Mouse (Mus musculus): ENCODE measurements around the gene Pheta1.
A peak's percentile ranks its signal among the peaks of the same experiment; 100 is the strongest.

The Pheta1 gene

DNA sequence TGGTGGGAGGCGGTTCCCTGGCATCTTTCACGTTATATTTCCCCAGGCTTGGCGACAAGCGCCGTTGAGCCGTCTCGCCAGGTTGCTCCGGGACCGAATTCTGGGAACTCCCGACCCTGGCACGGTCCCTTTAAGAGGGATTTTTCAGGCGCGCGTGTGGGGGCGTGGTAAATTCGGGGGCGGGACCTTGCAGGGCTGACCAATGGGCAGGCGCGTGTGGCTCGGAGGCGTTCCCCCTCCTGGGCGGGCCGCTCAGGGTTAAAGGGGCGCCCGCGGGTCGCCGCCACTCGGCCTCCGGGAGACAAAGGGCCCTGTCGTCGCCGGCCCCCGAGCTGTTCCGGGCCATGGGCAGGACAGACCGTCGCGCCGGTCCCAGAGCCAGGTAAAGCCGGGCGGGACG, at the start of gene Pheta1:
Pheta1 (plus strand) TSS at position 242 of the 400 bp plus-strand sequence.
- peak; percentile 82 to 90 for DNase-seq

GRCm38 (mm10) chr5:121807186-121807585, 41.6 kb upstream of the Pheta1 start:
- no peak for DNase-seq

DNA sequence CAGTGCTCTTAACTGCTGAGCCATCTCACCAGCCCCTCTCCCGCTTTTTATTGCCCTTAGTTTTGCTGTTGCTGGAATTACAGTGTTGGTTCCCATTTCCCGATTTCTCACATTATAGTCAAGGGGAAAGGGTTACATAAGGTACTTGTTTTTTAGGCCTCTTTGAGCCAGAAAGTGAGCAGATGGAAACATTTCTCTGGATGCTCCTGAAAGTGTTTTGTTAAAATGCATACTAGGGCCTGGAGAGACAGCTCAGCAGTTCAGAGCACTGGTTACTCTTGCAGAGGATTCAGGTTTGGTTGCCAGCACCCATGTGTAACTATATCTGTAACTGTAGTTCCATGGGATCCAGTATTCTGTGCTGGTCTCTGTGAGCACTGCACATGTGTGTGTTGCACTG, 40.6 kb upstream of the Pheta1 start:
- DNase-seq = no peak

- no peak for DNase-seq
Observed at GRCm38 (mm10) chr5:121809667-121810224, 39.0 kb upstream of the Pheta1 start.

GRCm38 (mm10) chr5:121810331-121811151, 38.2 kb upstream of the Pheta1 start:
- no peak for DNase-seq

GRCm38 (mm10) chr5:121811485-121811931, 37.3 kb upstream of the Pheta1 start:
- DNase-seq = no peak

DNA sequence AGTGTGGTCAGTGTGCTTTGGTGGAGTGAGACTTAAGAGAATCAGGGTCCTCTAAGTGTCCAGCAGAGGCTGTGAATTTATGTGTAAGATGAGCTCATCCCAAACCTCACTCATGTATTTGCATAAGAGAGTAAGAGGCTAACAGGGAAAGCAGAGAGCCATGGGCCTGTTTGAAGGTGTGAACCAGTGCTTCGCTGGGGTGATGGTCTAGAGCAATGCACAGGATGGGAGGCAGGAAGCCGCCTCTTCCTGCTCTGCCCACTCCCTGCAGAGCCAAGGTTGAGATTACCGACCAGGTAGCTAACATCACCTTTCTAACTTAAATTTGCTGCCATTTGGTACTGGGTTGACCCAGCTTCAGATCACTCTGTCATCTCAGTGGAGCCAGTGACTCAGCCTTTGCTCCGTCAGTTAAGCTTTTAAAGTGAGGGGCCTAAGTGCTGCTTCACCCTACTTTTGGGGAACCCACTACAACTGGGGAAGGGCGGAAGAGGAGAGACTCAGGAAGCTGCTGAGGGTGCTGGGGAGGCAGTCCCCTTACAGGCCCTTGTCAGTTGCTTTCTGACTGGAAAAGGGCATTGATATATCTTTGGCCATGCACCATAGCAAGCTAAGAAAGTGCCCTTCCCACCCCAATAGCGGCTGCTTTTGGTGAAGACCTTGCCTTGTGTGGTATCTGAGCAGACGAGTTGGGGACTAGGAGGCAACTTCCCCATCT, 36.1 kb upstream of the Pheta1 start:
- DNase-seq = peak in 1 of 2 experiments; percentile 11

DNA sequence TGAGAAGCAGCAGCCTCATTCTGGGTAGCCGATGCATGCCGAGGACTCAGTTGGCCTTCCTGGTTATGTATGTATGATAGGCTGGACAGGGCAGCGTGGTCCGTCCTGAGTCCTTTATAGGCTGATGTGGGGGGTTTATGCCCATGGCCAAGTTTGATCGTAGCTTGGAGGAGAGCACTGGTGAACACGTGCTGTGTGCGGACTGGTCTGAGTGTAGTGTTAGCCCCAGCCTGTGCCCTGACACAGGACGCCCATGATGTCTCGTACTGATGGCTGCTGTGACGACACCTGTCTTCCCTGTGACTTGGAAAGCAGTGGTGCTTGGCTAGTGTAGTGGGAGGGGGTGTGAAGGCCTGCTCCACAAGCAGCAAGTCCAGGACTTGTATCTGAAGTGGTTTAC, 35.0 kb upstream of the Pheta1 start:
- DNase-seq = peak in 1 of 2 experiments; percentile 3

DNA sequence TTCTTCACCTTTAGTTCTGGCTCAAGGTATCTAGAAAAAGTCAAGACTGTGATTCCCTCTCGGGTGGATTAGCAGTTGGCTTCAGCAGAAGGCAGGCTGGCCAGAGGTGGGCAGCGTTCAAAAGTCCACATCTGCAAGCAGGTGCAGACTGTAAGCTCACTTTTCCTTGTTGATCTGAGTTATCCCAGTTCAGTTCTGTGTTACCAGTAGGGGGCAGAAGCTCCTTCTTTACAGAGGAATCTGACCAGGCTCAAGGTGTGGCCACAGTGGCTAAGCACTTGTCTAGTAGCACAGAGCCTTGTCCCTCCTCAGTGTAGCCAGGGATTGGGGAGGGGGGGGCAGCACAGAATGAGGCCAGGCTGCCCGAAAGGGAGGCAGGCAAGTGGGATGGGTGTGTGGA, 33.7 kb upstream of the Pheta1 start:
- peak in 1 of 2 experiments; percentile 64 for DNase-seq

DNA sequence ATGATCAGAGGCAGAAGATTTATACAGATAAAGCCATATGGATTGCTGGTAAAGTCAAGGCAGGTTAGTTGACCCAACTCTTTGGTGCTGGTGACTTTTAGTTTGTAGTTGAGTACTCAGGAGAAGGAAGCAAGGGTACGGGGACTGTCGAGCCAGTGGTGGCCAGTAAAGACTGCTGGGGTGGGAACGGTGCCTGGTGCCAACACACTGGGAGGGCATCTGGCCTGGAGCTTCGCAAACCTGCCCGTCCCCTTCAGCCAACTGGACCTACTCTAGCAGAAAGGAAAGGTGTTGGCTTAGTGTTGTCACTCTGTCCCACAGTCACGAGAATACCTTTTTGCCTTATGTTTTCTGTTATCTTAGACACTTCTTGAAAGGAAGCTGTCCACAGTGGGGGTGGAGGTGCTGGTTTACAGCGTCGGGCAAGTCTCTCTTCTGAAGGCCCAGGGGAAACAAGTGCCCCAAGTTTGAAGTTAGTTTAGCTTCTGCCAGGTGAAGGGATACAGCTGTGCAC, 32.9 kb upstream of the Pheta1 start:
- DNase-seq = peak in 1 of 2 experiments; percentile 9

DNA sequence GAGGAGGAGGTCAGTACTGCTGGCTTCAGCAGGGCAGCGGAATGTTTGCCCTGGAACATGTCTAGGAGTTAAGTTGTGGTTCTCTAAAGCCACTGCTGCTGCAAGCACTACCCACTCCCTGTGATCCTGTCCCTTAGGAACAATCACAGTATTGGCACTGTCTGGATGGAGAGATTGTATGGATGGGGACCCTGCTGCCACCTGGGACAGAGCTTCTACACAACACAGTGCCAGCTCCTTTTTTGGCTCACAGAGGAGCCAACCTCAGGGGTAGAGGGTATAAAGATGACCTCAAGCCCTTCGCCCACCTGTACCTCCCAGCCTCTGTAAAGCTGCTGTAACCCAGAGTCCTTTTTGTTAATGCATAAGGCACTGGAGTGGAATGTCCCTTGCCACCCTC, 32.2 kb upstream of the Pheta1 start:
- DNase-seq = no peak

GRCm38 (mm10) chr5:121817551-121817950, 31.2 kb upstream of the Pheta1 start:
- no peak for DNase-seq

DNA sequence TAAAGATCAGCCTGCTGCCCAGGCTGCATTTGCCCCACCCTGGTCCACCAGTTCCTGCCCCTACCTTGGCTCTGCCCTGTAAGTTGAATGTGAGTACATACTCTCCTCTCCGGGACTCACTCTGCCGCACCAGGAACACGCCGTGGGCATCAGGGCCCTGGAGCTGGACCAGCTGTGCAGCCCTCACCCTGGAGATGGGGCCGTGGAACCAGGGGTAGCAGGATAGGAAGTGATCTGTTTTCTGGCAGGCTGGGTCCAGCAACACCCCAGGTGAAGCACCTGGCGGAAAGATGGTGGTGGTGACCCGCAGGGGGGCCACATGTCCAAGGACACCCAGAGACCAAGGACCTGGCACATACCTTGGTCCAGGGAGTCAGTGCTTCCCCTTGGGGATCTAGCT, 30.4 kb upstream of the Pheta1 start:
- DNase-seq = no peak

GRCm38 (mm10) chr5:121818862-121819261, 29.9 kb upstream of the Pheta1 start:
- DNase-seq = no peak

GRCm38 (mm10) chr5:121819559-121819958, 29.2 kb upstream of the Pheta1 start:
- no peak for DNase-seq

DNA sequence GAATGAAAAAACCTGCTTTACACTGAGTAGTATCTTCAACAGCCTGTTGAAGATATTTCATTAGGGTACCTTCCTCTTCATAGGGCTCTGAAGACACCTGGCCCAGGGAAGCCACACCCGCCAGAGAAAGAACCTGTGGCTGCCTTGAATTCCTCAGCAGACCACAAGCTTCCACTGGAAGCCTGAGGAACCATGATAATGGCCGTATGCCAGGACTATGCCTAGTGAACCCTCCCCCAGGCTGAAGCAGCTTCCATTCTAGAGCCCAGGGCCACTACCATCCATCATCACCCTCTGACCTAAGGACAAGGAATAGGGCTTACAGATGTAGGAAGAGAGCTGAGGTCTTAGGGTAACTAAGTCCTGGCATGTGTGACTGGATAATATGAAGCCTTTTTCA, 28.6 kb upstream of the Pheta1 start:
- no peak for DNase-seq

DNA sequence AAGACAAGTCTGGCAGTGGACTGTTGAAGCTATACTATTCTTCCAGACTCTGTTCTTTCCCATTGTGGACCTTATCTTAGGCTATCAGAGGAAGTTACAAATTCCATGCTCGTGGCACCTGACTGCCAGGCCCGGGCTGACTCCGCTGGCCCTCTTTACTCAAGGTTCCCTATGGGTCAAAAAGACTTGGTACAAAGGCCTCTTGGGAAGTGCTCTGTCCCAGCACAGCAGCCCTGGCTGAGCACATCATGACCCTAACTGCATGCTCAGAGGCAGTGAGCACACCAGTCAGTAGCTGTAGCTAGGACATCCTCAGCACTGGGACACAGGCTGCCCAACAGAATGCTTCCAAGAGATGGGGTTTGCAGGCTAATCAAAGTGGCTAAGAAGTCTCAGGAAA, 28.1 kb upstream of the Pheta1 start:
- no peak for DNase-seq

- no peak for DNase-seq
Observed at GRCm38 (mm10) chr5:121821116-121821515, 27.7 kb upstream of the Pheta1 start.

DNA sequence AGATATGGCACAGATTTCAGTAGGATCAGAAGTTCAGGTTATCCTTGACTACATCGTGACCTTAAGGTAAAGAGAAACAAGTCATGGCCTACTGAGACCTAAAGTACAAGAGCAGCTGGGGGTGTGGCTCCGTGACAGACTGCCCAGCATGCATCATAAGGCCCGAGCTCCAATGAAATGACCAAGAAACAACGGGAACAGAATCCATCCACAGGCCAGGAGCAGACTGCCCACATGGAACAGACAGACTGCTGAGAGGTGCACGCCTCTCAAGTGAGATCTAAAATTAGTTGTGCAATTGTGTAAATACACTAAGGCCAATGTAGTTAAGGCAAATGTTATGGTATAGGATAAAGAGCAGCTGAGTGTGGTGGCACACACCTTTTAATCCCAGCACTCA, 27.2 kb upstream of the Pheta1 start:
- DNase-seq = no peak

DNA sequence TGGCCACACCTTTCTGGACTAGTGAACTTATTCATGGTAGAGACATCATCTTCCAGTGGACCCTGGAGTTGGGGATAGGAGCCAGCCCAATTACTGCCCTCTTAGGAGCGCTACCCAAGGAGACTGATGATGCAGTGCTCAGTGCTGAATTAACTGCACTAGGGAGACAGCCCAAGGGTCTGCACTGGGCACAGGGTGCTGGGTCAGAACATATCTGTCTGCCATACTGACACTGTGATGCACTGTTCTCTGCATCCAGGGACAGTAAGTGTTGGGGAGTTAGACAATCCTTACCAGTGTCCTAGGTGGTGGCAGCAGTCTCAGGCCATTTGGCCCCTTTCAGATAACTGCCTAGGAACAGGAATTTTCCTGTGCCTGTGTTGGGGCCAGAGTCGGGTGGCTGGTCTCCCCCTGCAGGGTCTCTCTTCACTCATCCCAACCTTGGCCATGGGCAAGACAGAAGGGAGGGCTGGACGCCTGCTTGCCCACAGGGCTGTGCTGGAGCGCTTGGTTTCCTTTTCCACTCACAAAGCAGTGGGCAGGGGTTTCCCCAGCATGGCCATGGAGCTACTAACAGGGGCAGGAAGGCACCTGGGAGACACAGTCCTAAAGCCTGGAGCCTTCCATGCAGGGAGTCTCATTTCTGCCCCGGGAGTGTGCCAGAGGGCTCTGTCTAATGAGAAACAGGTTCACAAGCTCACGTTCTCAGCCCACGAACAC, 25.8 kb upstream of the Pheta1 start:
- DNase-seq = no peak

DNA sequence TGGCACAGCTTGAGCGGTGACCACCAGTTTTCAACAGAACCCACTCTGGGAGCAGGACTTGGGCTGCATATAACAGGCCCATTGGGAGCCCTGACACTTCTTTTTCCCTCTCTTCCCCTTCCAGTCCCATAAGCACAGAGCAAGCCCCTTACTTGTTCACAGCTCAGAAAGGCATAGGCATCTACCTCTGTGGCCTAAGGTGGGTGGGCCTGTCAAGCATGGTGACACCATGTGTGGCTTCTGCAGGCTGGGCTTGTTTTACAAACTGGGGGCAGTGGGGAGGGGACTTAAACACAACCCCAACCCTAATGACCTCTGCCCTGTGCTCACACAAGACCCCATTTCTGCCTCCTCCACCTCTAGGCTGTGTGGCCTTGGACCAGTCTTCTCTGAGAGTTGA, 25.1 kb upstream of the Pheta1 start:
- DNase-seq = no peak

DNA sequence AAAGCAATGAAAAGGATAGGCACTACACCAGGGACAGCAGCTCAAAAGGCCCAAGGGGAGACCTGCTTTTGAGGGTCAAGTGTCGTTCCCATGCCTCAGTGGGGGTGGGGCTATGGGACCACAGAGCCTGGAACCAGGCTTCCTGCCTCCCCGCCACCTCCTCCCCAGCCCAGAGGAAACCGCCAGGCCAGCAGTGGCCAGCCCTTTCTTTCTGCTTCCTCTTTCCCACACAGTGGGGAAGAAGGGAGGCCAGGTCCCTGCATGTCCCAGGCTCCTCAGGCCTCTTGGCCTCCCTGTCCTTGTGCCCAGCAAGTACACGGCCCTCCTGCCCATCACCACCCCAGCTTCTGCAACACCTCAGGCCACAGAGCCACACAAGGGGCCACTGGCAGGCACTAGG, 24.7 kb upstream of the Pheta1 start:
- peak in 1 of 2 experiments; percentile 52 for DNase-seq

DNA sequence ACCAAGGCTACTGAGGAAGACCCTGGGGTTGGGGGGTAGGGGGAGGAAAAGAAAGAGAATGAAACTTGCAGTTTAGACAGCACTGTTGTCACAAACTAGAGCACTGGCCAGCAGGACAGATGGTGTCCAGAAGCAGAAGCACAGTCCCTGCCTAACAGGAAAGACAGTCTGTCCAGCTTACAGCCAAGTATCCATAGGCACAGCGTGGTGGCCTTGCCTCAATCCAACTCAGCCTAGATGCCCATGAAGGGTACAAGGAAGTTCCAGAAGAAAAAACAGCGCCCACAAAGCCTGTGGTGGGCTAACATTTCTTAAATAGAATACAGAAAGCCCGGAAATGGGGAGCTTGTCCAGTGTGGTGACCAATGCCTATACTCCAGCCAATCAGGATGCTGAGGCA, 23.2 kb upstream of the Pheta1 start:
- no peak for DNase-seq
